Mouse (Mus musculus): ENCODE results near the gene Gm3252. TPM values are rescaled to one million over a fixed set of nuclear protein-coding genes. Genes with fewer than 3 reads are reported as not detected.

Gene Gm3252
- not detected in 2 replicates for polyA plus RNA-seq (2012; rRNA removed)

DNA sequence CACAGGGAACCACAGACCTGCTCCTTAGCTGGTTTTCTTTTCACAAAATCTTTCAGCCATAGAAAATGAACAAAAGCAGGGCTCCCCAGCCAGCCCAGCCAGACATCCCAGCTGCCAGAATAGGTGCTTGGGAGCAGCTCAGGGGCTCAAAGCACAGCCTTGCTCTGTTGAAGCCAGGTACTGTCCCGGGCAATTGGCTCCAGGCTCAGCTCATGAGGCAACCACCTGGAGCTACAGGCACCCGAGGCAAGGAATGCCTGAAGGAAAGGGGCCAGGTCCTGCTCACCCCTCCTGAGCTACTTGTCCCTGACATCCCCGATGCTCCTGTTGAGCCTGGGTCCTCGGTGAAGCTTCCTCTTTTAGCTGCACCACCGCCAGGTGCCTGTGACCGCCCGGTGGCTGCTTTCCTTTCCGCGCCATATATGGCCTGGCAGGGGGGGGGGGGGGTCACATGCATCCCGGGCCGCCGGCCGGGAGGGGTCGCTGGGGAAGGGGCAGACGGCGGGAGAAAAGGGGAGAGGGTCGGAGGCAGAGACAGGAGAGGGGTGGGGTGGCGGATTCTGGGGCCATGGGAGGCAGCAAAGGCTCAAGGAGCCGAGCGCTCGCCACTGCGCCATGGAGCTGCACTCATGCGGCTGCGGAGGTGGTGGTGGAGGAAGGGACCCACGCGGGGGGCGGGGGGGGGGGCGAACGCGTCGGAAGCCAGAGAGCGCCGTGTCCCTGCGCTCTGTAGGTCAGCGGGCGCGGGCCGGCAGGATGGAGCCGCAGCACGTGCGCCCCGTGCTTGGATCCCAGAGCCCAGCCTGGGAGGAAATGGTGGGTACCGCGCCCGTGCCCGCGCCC, at the start of gene Gm3252:
Gene Gm3252 (plus strand): TSS at position 738 of the 843 bp plus-strand sequence.

DNA sequence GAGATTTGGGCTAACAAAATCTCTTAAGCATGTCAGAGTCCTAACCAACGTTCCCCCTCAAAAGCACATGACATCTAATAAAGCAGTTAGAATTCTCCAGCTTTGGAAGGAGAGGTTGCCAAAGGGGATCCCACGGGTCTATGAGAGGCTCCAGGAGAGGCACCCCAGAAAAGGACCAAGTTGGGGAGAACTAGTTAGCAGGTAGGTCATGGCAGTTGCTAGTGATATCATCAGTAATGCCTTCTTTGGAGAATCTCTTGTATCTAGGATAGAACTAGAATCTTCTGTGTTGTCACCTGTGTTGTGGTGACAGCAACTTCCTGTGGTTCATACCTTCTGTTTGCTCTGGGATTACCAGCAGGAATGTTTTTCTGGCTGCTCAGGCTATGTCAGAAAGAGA, 17.6 kb upstream of the Gm3252 start, which contains the start of gene Gm7876:
Gene Gm7876 (plus strand): TSS at position 301 of the 400 bp plus-strand sequence.

DNA sequence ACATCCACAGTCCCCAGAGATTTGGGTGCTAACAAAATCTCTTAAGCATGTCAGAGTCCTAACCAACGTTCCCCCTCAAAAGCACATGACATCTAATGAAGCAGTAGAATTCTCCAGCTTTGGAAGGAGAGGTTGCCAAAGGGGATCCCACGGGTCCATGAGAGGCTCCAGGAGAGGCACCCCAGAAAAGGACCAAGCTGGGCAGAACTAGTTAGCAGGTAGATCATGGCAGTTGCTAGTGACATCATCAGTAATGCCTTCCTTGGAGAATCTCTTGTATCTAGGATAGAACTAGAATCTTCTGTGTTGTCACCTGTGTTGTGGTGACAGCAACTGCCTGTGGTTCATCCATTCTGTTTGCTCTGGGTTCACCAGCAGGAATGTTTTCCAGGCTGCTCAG, 49.5 kb downstream of the Gm3252 start, which contains the start of gene Gm9602:
Gene Gm9602 (plus strand): TSS at position 301 of the 400 bp plus-strand sequence.

Other genes with a start within 250 kb of the Gm3252 start
- gene Gm3182, start 245.0 kb upstream of the Gm3252 start, polyA plus RNA-seq (2012; rRNA removed) = not detected in 2 replicates
- not detected in 2 replicates for gene Gm3047, start 171.4 kb upstream of the Gm3252 start, polyA plus RNA-seq (2012; rRNA removed)
- gene Gm8159, start 94.4 kb upstream of the Gm3252 start, polyA plus RNA-seq (2012; rRNA removed) = not detected in 2 replicates
- gene Gm3239, start 62.6 kb upstream of the Gm3252 start, polyA plus RNA-seq (2012; rRNA removed) = not detected in 2 replicates
- gene Gm7876, start 17.5 kb upstream of the Gm3252 start, polyA plus RNA-seq (2012; rRNA removed) = not detected in 2 replicates
- not detected in 2 replicates for gene Gm9602, start 49.6 kb downstream of the Gm3252 start, polyA plus RNA-seq (2012; rRNA removed)
- gene Gm3269, start 111.3 kb downstream of the Gm3252 start, polyA plus RNA-seq (2012; rRNA removed) = not detected in 2 replicates
- not detected in 2 replicates for gene Gm3264, start 128.8 kb downstream of the Gm3252 start, polyA plus RNA-seq (2012; rRNA removed)
- gene Gm3278, start 165.6 kb downstream of the Gm3252 start, polyA plus RNA-seq (2012; rRNA removed) = not detected in 2 replicates

Data from stomach, adult 2 months (tissue).